Mouse (Mus musculus): ENCODE measurements around the gene Bfsp2. TPM values are rescaled to one million over a fixed set of nuclear protein-coding genes. Genes with fewer than 3 reads are reported as not detected.

The Bfsp2 gene
- not detected in 2 replicates for total RNA-seq (2014; rRNA removed)
- 0.28 TPM in 1 of 2 replicates, not detected in the other for polyA plus RNA-seq (2012; rRNA removed)

GRCm38 (mm10) chr9:103480044-103480576 is at the start of gene Bfsp2:
Gene Bfsp2 (minus strand): TSS chr9:103480420.
- Histone ChIP-seq H3K79me2 (ENCODE audit: control insufficient read depth, insufficient read depth, low read length) (no peaks in the 10 kb centered on the region), H3K27ac (replicated peaks; ENCODE audit: insufficient read depth, low read depth, low read length) (no peak within 1 kb of the TSS), H3K36me3 (ENCODE audit: control insufficient read depth, insufficient read depth, low read length) (no peaks in the 10 kb centered on the region), H3K4me3 (ENCODE audit: insufficient read depth, low read depth, low read length) (no peak within 1 kb of the TSS), H3K9ac (ENCODE audit: low read depth, low read length) (no peak within 1 kb of the TSS), H3K27me3 (ENCODE audit: control insufficient read depth, insufficient read depth, low read length) (no peaks in the 10 kb centered on the region), H3K4me1 (ENCODE audit: control insufficient read depth, insufficient read depth, low read length) (peaks cover 7% of the 10 kb centered on the region; the same call in 1 of the 2 replicates)
- TF ChIP-seq POLR2A (IDR thresholded peaks at IDR 0.05; ENCODE audit: extremely low read depth, insufficient read depth, low read length) (no peak), CTCF (IDR thresholded peaks at IDR 0.05; ENCODE audit: low read depth, low read length) (no peak)
- WGBS = 87% methylated on average over 9 of the region's 9 CpGs
- DNase-seq (ENCODE audit: extremely low read depth, low read depth, low spot score) = no peak

DNA sequence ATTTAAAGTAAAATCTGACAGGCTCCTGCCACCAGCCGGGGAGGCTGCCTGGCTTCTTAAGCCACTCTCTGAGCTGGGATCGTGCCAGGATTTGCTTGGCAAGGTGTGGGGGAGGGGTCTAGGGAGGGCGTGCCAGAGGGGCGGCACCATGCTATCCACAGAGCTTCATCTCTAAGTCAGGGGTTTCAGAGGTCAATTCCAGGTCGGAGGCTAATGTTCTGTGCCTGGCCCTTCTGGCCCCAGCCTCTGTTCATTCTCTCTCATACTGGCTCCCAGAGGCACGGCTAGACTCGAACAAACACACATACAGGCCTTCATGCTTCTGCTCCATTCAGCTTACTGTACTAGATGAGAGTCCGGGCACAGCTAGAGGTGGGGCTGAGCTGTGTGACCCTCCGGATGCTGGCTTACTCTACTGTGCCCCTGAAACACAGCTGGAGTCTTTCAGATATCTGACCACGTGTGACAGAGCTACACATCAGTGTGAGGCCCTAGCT is 44.9 kb upstream of the Bfsp2 start:
- H3K4me1 ChIP-seq (ENCODE audit: control insufficient read depth, insufficient read depth, low read length) = no peaks in the 10 kb centered on the region
- 41% methylated on average over 10 of the region's 10 CpGs for WGBS
- no peaks in the 10 kb centered on the region for H3K36me3 ChIP-seq (ENCODE audit: control insufficient read depth, insufficient read depth, low read length)
- H3K9ac ChIP-seq (ENCODE audit: low read depth, low read length) = no peak overlapping the region
- TF ChIP-seq POLR2A (IDR thresholded peaks at IDR 0.05; ENCODE audit: extremely low read depth, insufficient read depth, low read length) (no peak), CTCF (IDR thresholded peaks at IDR 0.05; ENCODE audit: low read depth, low read length) (no peak)
- no peak for DNase-seq (ENCODE audit: extremely low read depth, low read depth, low spot score)
- H3K27ac ChIP-seq (replicated peaks; ENCODE audit: insufficient read depth, low read depth, low read length) = no peak overlapping the region
- no peaks in the 10 kb centered on the region for H3K79me2 ChIP-seq (ENCODE audit: control insufficient read depth, insufficient read depth, low read length)
- no peaks in the 10 kb centered on the region for H3K27me3 ChIP-seq (ENCODE audit: control insufficient read depth, insufficient read depth, low read length)
- H3K4me3 ChIP-seq (ENCODE audit: insufficient read depth, low read depth, low read length) = no peak overlapping the region

GRCm38 (mm10) chr9:103524600-103524999 is 44.4 kb upstream of the Bfsp2 start:
- no peaks in the 10 kb centered on the region for H3K4me1 ChIP-seq (ENCODE audit: control insufficient read depth, insufficient read depth, low read length)
- no peaks in the 10 kb centered on the region for H3K79me2 ChIP-seq (ENCODE audit: control insufficient read depth, insufficient read depth, low read length)
- TF ChIP-seq POLR2A (IDR thresholded peaks at IDR 0.05; ENCODE audit: extremely low read depth, insufficient read depth, low read length) (no peak), CTCF (IDR thresholded peaks at IDR 0.05; ENCODE audit: low read depth, low read length) (no peak)
- H3K27me3 ChIP-seq (ENCODE audit: control insufficient read depth, insufficient read depth, low read length) = no peaks in the 10 kb centered on the region
- no peak overlapping the region for H3K9ac ChIP-seq (ENCODE audit: low read depth, low read length)
- H3K27ac ChIP-seq (replicated peaks; ENCODE audit: insufficient read depth, low read depth, low read length) = no peak overlapping the region
- 77% methylated on average over 5 of the region's 5 CpGs for WGBS
- no peak for DNase-seq (ENCODE audit: extremely low read depth, low read depth, low spot score)
- no peaks in the 10 kb centered on the region for H3K36me3 ChIP-seq (ENCODE audit: control insufficient read depth, insufficient read depth, low read length)
- no peak overlapping the region for H3K4me3 ChIP-seq (ENCODE audit: insufficient read depth, low read depth, low read length)

DNA sequence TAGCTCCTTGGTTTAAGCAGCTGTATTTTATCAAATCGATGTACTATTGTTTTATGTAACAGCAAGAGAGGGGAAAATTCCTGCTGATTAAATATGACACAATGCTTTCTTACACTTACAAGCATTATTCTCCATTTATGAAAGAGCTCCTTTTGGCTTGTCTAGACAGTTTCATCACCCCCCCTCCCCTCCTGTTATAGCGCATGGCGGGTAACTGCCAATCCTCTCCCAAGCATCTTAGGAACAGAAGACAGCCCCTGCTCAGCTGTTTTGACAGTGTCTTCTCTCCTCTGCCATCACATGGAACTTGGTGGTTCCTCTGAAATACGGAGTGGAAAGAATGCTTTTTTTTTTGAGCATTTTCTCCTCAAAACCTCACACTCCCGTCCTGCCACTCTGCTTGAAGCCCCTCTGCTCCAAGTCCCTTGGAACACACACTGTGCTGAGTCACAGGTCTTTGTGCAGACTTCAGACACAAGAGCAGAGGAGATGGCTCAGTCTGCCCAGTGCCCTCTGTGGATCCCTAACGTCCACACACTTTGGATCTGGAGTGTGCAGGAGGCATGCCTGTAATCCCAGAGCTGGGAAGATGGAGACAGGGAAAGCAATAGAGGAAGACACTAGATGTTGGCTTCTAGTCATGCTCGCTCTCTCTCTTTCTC is 43.7 kb upstream of the Bfsp2 start:
- H3K4me1 ChIP-seq (ENCODE audit: control insufficient read depth, insufficient read depth, low read length) = no peaks in the 10 kb centered on the region
- TF ChIP-seq CTCF (IDR thresholded peaks at IDR 0.05; ENCODE audit: low read depth, low read length) (no peak), POLR2A (IDR thresholded peaks at IDR 0.05; ENCODE audit: extremely low read depth, insufficient read depth, low read length) (no peak)

DNA sequence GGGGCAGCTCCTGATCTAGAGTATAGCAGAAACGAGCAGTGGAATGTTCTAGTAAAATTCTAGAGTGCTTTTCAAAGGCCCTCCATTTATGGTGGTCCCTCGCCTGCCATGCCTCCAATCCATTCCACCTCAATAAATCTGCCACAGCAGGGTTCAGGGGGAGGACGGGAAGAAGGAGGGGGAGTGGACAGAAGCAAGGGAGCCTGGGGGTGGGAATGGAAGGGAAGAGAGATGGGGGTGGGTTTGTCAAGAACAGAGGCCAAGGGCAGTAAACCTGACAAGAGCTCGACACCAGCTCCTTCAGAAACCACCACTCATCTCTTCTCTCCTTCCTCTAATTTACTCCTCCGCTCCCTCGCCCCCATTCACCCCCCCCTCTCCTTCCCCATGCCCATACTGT is 42.8 kb upstream of the Bfsp2 start:
- no peak for DNase-seq (ENCODE audit: extremely low read depth, low read depth, low spot score)
- Histone ChIP-seq H3K79me2 (ENCODE audit: control insufficient read depth, insufficient read depth, low read length) (no peaks in the 10 kb centered on the region), H3K4me3 (ENCODE audit: insufficient read depth, low read depth, low read length) (no peak overlapping the region), H3K9ac (ENCODE audit: low read depth, low read length) (no peak overlapping the region), H3K36me3 (ENCODE audit: control insufficient read depth, insufficient read depth, low read length) (no peaks in the 10 kb centered on the region), H3K27ac (replicated peaks; ENCODE audit: insufficient read depth, low read depth, low read length) (no peak overlapping the region), H3K4me1 (ENCODE audit: control insufficient read depth, insufficient read depth, low read length) (no peaks in the 10 kb centered on the region), H3K27me3 (ENCODE audit: control insufficient read depth, insufficient read depth, low read length) (no peaks in the 10 kb centered on the region)
- TF ChIP-seq CTCF (IDR thresholded peaks at IDR 0.05; ENCODE audit: low read depth, low read length) (no peak), POLR2A (IDR thresholded peaks at IDR 0.05; ENCODE audit: extremely low read depth, insufficient read depth, low read length) (no peak)
- WGBS = 79% methylated on average over 6 of the region's 6 CpGs

More for the DNA sequence above, 43.7 kb upstream of the Bfsp2 start:
- Histone ChIP-seq H3K4me3 (ENCODE audit: insufficient read depth, low read depth, low read length) (no peak overlapping the region), H3K9ac (ENCODE audit: low read depth, low read length) (no peak overlapping the region), H3K27ac (replicated peaks; ENCODE audit: insufficient read depth, low read depth, low read length) (no peak overlapping the region), H3K79me2 (ENCODE audit: control insufficient read depth, insufficient read depth, low read length) (no peaks in the 10 kb centered on the region), H3K36me3 (ENCODE audit: control insufficient read depth, insufficient read depth, low read length) (no peaks in the 10 kb centered on the region), H3K27me3 (ENCODE audit: control insufficient read depth, insufficient read depth, low read length) (no peaks in the 10 kb centered on the region)
- 79% methylated on average over 7 of the region's 7 CpGs for WGBS
- DNase-seq (ENCODE audit: extremely low read depth, low read depth, low spot score) = no peak

- DNase-seq (ENCODE audit: extremely low read depth, low read depth, low spot score) = no peak
- Histone ChIP-seq H3K27ac (replicated peaks; ENCODE audit: insufficient read depth, low read depth, low read length) (no peak overlapping the region), H3K4me3 (ENCODE audit: insufficient read depth, low read depth, low read length) (no peak overlapping the region), H3K79me2 (ENCODE audit: control insufficient read depth, insufficient read depth, low read length) (no peaks in the 10 kb centered on the region), H3K36me3 (ENCODE audit: control insufficient read depth, insufficient read depth, low read length) (no peaks in the 10 kb centered on the region), H3K27me3 (ENCODE audit: control insufficient read depth, insufficient read depth, low read length) (no peaks in the 10 kb centered on the region), H3K9ac (ENCODE audit: low read depth, low read length) (no peak overlapping the region), H3K4me1 (ENCODE audit: control insufficient read depth, insufficient read depth, low read length) (no peaks in the 10 kb centered on the region)
- TF ChIP-seq POLR2A (IDR thresholded peaks at IDR 0.05; ENCODE audit: extremely low read depth, insufficient read depth, low read length) = no peak
- no peak for TF ChIP-seq CTCF (IDR thresholded peaks at IDR 0.05; ENCODE audit: low read depth, low read length)
- WGBS = 79% methylated on average over 2 of the region's 2 CpGs
Measured at GRCm38 (mm10) chr9:103513884-103514283, 33.7 kb upstream of the Bfsp2 start.
